Mouse (Mus musculus): Measurements from ENCODE around the gene Clybl.

Clybl gene

DNA sequence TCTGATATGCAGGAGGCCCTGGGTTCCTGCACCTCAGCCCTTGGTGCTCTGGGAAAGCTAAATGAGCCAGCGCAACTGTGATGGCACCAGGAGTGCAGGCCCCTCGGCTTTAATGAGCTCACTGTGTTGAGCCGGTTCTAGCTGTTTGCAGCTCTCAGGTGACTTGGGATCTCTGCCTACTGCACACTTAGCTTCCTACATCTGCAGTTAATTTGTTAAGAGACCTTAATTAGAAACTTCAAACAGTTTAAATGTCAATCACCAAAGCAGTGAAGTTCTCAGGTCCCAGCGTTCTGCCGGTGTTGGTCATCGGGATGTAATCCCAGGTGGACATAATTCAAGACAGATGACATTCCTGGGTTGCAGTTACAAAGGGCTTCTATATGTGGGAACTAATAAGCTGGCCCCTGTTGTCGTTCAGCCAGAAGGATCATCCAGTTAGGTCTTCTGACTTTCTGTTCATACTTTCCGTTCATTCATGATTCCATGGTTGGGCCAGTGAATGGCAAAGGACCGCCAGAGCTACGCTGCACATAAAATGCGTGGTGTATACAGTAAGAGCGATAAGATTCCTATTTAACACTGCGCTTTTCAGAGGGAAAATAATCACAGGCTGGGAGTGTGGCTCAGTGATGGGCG, 18.9 kb downstream of the Clybl start:
- no peak for DNase-seq (ENCODE audit: low spot score)

DNA sequence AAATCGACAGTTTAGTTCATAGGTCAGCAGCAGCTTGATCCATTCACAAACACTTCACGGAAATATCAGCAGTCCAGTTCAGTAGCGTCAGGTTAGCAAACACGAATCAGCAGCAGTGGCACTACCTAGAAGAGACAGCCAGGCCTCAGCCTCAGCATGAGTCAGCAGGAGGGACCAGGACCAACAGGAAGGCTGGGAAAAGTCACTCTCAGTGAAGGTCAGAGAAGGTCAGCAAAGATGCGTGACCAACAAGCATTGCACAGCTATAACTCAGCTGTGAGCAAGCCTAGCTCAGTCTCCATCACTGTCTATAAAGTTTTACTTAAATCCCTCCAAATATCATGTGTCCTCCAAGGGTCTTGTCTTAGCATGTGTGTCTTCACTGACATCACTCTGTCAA, 27.7 kb downstream of the Clybl start:
- no peak for DNase-seq (ENCODE audit: low spot score)

DNA sequence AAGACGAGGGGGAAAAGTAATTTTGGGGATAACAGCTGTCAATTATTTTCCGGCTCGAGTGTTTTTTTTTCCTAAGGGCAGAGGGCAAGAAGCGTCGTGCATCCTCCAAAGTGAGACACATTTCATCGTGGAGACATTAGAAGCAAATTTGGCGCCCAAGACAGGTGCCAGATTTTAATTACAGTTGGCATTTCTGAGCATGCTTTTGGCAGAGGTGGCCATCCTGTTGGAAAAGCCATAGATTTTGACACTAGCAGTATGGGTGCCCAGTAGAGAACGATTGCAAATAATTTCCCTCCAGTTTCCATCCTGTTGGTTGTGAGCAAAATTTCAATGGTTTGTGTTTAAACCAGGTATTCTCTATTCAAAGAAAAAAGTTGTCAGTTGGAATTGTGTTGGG, 32.1 kb downstream of the Clybl start:
- DNase-seq (ENCODE audit: low spot score) = no peak

DNA sequence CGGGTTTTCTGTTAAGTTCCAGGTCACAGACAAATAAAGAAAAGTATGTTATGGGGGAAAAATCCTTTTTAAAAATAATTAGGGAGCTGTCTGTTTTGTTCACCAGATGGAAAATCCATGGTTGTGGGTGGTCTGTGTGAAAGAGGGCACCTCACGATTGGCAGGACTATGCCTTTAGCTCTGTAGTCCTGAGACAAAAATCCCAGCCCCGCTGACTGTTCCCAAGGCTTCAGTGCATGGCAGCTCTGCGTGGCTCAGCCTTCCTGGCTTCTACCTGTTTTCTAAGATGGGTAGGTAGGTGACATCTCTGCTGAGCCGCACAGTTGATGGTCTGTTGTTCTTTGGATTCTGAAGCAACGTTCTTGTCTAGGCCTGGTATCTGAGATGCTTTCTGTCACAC, 32.6 kb downstream of the Clybl start:
- no peak for DNase-seq (ENCODE audit: low spot score)

DNA sequence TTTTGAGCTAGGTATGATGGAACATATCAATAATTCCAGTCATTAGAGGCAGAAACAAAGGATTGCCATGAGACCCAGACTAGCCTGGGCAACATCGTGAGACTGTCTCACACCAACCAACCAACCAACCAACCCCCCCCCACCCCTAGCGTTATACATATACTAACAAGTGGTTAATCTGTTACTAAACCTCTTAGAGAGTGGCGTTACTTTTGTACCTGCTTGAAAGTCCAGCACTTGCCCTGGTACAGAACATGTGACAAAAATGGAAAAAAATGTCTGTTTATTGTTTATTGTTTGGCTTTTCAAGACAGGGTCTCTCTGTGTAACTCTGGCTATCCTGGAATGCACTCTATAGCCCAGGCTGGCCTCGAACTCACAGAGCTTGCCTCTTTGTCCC, 35.7 kb downstream of the Clybl start:
- DNase-seq (ENCODE audit: low spot score) = no peak

DNA sequence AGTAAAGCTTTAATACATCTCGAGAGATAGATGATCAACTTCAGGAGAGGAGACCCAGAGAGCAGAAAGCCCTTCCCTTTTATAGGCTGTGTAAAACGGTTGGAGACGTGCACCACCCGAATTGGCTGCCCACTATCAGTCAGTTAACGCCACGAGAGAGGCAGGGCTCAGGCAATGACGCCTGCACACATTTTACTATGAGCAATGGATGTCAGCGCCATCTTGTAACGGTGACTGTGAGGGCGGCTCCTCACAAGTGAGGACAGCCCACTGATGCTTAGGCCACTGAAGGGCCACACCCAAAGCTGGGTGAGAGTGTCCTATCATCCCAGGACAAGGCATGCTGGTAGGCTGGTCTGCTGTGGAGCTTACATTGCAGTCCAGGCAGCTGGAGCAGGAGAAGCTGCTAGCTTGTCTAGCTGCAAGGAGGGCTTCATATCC, 41.5 kb downstream of the Clybl start:
- DNase-seq (ENCODE audit: low spot score) = no peak

DNA sequence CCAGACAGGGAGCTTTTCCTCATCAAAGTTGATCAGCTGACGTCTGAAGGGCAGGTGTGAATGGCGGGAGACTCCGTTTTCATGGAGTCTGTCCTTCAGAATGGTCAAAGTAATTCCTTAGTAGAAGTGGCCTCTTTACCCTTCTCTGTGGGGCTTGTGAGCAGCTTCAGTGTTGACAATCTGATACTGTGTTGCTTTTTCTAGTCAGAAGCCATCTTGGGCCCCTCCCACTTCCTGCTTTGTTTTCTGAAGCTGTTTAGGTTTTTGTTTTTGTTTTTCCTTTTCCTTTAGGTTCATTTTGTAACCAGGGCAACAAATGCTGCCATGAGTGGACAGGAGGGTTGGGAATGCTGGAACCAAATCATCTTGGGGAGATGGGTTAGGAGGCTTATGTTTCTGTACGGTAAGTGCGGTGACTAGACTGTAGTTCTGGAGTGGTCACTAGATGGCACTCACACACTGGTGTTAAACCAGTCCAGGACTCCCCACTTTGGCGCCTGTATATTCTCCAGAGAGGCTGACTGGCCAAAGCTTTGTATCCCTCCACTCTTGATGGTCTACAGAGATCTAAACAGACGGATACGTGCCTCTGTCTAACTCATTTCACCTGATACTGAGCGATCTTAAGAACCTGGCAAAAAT, 42.1 kb downstream of the Clybl start:
- DNase-seq (ENCODE audit: low spot score) = peak; percentile 59

DNA sequence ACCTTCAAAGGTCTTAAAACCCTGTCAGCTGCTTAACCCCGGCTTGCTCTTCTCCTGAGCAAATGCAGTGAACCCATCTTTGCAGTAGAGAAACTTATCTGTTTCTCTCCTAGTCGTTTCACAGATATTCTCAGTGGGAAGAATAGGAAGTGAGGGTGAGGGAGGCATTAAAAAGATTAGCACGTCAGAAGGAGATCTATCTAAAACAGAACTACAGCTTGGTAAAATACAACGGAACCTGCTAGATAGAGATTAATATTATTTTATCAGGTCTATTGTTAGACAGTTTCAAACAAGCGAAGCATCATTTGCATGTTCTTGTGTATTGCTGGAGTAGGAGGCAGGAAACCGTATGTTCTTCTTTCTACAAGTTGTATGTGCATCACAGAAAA, 42.6 kb downstream of the Clybl start:
- no peak for DNase-seq (ENCODE audit: low spot score)

DNA sequence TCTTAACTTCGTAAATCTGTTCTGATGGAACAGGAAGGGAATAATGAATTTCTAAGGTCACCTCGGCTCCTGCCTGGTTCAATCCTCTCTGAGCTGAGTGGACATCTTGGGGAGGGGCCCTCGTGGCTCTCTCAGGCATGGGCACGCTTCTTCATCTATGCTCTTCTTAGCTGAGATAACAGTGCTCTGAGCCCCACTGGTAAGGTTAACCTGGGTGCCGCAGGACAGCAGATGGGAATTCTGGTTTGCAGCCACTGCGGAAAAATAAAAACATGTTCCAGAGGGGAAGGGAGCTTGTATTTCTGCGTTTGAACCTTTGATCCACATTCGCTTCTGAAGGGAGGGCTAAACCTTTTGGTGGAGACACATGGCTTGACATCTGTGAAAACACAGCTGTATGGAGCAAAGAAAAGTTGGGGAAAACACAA, 43.0 kb downstream of the Clybl start:
- no peak for DNase-seq (ENCODE audit: low spot score)

DNA sequence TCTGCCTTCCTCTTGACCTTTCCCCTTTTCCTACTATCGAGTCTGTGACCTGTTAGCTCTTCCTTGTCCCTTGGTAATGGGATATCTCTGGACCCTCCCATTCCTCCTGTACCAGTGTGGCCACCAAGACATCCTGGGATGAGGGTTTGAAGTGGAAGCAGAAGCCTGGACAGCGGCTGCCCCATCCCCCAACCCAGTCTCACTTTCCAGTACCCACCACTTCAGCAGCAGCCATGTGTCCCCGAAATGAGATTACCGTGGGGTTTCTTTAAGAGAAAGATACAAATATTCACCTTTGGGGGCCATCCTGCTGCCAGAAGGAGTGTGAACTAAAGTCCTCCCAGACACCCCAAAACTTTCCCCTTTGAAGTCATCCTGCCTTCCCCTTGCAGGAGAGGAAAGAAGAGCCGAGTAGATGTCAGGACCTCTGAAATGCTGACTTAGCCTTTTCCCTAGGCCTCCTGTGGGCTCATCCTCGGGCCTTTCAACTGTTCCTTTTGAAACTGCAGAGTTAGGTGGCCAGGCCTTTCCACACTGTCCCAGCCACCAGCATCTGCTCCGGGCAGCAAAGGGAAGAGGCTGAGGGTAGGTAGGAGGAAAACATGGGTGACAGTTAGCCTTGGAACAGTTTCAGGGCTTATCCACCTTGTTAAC, 44.1 kb downstream of the Clybl start:
- no peak for DNase-seq (ENCODE audit: low spot score)

DNA sequence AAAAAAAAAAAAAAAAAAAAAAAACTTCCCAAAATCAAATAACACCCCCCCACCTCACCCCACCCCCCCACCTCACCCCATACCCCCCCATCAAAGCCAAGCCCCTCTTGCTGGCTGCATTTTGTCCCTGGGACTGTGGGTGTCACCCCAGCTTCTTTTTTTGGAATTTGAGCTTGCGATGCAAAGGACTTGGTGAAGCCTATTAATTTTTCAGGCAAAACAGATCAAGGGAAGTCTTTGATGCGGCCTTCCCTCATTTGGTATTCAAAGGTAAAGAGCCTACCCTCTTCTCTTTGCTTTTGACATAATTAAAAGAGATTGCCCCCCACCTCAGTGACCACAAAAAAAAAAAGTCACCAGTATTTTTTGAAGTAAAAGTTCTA, 44.6 kb downstream of the Clybl start:
- DNase-seq (ENCODE audit: low spot score) = no peak

DNA sequence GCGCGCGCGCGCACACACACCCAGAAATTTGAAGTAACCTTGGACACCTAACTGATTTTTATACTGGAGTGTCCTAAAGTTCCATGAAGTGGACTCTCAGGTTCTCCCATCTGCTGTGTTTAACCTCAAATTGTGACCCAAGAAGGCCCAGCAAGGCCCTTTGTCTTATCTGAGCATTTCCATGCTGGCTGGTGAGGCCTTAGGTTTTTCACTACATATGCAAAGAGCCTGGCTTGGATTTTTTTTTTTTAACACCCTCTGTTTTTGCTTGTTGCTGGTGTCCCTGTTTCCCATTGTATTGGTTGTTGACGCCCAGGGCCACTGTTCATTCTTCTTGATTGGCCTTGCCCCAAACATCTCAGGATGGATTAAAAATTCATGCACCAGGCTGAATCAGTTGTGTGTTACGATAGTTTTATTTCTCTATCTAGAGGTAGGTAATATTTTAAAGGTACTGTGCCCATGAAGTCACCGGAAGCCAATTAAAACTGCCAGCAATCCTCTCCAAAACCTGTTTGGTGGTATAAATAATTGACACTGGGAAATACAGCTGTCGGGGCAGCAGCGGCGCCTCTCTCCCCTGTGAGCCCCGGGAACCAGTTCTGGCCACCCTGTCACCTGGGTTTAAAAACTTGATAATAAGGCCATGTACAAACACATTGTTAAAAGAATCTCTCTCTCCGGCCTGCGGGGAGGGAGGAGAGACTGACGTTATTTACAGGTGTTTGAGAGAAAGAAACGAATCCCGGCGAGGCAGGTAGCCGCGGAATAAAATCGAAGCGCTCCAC, 45.4 kb downstream of the Clybl start:
- no peak for DNase-seq (ENCODE audit: low spot score)

DNA sequence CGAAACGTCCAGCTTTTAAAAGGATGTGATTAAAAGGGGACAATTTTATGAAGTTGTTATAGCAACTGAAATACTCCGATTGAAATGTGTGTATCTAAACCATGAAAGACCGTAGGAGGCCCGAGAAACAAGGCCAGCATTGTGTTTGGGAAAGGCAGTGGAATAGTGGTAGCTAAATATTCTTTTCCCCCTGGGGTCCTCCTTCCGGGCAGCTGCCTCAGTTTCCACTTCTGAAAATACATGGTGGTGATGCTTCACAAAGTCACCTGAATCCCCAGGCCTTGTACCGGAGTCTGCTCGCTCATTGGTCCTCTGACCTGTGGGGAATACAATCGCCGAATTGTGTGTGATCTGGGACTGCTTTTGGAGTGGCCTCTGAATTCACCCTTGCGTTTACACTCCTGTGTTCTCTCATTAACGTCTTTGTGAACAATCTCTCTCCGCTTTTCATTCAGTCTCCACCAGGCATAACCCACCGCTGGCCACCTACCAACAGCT, 46.0 kb downstream of the Clybl start:
- no peak for DNase-seq (ENCODE audit: low spot score)

DNA sequence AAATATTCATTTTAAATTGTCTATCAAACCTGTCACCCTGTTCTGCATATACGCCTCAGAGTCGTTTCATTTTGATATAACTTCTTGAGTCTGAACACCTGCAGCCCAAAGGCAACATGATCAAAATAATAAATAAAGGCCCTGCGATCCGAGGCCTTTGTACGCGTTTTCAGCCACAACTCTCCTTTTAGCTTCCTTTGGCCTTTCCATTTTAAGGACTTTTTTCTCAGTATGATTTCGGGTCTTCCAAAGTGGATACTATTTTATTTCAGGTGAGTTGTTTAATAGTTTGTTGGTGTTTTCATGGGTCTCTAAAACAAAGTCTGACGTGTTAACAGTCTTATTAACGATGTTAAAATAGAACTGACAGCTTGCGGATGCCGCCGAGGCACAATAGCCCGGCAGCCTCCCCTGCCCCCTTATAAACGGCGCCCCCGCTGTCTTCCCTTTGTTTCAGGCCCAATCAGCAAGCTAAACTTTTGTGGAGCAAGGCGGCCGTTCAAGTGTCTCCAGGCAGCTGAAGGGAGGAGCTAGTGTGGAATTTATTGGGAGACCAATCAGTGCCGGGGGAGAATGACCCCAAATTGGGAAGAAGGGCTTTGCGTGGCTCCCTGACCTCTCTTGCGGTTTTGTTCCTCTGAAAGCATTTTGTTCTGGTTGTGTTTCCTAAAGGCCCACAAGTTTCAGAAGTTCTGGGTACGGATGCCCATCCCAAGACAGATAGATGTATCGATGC, 47.5 kb downstream of the Clybl start:
- no peak for DNase-seq (ENCODE audit: low spot score)

DNA sequence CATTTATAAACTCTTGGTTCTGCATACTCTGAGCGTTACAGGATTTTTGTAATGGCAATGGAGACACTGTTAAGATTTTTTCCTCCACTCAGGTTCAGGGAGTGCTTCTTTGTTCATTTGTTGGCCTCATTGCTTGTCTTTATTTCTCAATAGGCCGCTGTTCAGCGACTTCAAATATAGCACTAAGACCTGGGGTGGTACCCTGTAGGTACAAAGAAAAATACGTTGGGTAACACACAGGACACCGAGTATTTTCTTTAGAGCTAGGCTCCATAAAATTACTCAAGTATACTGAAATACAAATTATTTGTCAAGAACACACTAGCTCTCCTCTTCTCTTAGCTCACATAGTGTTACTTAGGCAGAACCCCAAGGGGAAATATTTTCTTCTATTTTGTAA, 48.5 kb downstream of the Clybl start:
- DNase-seq (ENCODE audit: low spot score) = no peak

DNA sequence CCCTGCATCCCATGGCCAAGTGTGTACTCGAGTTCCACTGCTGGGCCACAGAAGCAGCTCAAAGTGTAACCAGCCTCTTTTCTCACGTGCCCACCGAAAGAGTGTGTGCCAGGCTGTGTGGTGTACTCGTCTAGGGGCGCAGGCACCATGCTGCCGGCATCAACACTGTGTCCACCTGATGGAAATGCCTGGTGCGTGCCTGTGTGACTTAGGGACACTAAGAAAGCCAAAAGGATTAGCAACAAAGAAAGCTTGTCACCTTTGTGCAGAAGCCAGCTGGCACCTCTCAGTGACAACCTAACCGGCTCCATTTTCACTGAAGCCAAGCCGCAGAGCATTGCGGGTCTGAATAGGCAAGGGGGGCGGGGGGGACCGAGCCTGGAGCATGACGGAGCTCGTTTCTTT, 49.1 kb downstream of the Clybl start:
- no peak for DNase-seq (ENCODE audit: low spot score)

DNA sequence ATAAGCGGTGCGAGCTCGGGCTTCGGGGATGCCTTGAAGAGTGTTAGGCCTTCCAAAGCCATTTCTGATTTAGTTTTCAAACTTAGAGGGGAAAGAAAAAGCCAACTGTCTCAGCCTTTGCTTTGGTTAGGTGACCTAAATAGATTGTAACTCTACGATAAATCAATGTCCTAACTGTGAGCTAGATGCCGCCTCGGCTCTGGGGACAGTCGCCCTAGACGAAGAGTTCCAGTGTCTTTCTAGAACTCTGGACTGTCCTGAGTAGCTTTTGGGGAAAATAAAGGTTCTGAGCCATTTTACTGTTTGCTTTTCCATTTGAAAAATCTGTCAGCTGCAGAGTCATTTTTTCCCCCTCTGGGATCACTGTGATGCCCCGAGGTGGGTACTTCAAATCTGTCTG, 49.6 kb downstream of the Clybl start:
- no peak for DNase-seq (ENCODE audit: low spot score)

DNA sequence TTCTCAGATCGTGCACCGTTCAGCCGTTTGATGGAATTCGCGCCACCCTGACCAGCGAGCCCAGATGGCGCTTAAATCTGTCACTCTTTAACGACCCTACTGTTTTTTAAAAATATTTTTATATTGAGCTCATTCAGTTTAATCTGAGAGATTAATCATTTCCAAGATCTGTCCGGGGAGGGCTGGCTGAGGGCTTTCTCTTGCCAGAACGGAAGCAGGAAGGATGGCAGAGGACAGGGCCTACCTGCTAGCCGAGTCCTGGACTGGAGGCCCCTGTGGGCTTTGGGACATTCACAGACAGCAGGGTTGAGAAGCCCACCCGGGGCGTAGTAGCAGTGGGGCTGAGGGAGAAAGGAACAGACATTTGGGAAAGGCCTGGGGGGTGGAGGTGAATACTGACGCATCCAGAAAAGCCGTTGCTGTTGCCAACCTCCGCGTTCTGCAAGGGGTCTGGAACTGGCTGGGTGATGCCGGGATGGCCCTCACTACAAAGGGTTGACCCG, 51.8 kb downstream of the Clybl start:
- no peak for DNase-seq (ENCODE audit: low spot score)

DNA sequence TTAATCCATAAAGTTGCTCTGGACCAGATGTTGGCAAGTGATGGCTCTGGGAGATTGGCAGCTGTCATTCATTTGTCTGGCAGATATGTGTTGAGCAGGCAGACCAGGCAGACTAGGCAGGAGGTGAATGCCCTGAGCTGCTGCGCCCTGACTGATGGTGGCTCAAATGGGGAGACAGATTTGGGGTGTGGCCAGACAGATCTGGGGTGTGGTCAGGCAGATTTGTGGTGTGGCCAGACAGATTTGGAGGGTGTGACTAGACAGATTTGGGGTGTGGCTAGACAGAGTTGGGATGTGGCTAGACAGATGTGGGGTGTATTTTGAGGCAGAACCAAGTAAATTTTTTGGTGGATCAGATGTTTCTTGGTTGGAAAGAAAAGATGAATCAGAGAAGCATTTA, 62.4 kb downstream of the Clybl start:
- DNase-seq (ENCODE audit: low spot score) = no peak

DNA sequence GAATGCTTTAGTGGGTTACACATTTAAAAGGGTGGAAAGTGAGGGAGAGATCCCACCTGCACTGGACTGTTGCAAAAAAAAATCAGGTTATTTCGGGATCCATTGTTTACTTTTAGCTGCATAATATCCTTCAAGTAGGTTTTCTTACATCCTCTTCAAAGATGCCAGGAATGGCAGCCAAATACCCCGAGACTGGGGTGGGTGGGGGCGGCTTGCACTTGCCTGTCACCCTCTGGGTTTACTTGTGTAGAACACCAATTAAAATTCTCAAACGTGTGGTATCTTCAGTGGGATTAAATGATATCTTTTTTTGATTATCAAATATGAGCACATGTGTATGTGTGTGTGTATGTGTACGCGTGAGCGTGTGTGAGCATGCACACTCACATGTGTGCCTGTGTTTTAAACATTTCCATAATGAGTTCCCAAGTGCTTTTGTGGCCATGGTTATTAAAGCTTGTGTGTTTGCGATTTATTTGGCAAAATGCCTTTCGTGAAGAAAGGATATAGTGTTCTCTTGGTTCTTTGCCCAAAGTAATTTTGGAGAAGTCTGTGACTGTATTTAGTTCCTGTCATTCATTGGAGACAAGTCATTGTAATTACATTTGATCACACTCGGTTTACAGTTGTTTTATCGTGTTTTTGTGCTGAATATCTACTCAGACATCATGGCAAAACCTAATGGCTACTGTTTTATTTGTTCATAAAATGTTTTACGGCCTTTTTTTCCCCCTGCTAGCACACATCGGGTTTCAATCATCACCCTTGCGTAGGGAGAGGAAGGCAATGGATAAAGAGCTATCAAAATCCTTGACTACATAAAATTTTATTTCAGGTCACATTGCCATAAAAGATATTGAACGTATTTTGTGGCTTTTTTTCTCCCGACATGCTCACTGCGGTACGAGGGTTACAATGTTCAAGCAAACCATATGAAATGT, 65.7 kb downstream of the Clybl start:
- DNase-seq (ENCODE audit: low spot score) = no peak

DNA sequence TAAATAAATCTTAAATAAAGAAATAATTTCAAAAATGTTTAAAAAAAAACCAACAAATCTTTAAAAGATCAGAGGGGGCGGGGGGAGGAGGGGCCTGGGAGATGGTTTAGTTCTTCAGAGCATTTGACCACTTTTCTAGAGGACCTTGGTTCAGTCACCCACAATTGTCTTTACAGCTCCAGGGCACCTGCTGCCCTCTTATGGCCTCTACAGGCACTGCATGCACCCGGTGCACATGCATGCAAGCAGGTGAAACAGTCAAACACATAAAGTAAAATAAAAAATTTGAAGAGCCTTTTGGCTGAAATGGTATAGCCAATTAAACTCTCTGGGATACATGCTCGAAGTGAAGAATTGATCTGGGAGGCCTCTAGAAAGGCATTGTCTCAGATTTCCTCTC, 67.6 kb downstream of the Clybl start:
- peak; percentile 5 for DNase-seq (ENCODE audit: low spot score)

Data from T-cell, adult 2 months (primary cell).